Mouse (Mus musculus): Measurements from ENCODE around the gene Rmdn2.

Rmdn2 gene

GRCm38 (mm10) chr17:79611545-79611944 is at the start of gene Rmdn2:
TSS of gene Rmdn2 (plus strand) at chr17:79611863.
- no peak for DNase-seq (ENCODE audit: low read depth)

DNA sequence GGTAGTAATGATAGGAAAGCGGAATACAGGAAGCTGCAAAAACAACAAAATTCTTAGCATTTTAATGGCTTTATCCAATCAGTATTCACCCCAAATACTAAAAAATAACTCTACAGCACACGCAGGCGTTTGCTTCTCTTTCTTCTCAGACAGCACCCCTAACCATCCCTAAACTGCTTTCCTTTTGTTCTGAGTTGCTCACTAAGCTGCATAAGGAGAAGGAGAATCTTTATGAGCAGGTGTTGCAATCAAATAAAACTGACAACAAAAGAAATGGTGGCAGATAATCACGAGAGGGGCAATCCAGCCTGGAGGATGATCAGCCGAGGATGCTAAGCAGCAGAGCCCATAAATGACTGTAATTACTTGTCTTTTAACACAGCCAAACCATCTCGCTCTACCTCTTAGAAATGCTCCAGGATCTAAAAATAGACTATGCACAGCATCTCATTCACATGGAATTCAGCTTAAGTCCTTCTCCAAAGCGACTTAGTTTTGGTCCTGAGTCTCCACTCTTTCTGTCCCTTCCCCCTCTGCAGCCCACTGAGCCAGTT is 48.5 kb upstream of the Rmdn2 start:
- DNase-seq (ENCODE audit: low read depth) = no peak

- no peak for DNase-seq (ENCODE audit: low read depth)
Observed at GRCm38 (mm10) chr17:79563721-79564120, 47.9 kb upstream of the Rmdn2 start.

GRCm38 (mm10) chr17:79565241-79565961 is 46.3 kb upstream of the Rmdn2 start:
- no peak for DNase-seq (ENCODE audit: low read depth)

- DNase-seq (ENCODE audit: low read depth) = peak; percentile 11
Observed at GRCm38 (mm10) chr17:79568401-79568800, 43.3 kb upstream of the Rmdn2 start.

- no peak for DNase-seq (ENCODE audit: low read depth)
Observed at GRCm38 (mm10) chr17:79578328-79578727, 33.3 kb upstream of the Rmdn2 start.

- peak; percentile 77 for DNase-seq (ENCODE audit: low read depth)
Observed at GRCm38 (mm10) chr17:79580264-79580920, 31.3 kb upstream of the Rmdn2 start.

- peak; percentile 5 for DNase-seq (ENCODE audit: low read depth)
Observed at GRCm38 (mm10) chr17:79583466-79583865, 28.2 kb upstream of the Rmdn2 start.

GRCm38 (mm10) chr17:79584246-79584800 is 27.3 kb upstream of the Rmdn2 start:
- no peak for DNase-seq (ENCODE audit: low read depth)

- DNase-seq (ENCODE audit: low read depth) = no peak
Observed at GRCm38 (mm10) chr17:79589913-79590312, 21.8 kb upstream of the Rmdn2 start.

DNA sequence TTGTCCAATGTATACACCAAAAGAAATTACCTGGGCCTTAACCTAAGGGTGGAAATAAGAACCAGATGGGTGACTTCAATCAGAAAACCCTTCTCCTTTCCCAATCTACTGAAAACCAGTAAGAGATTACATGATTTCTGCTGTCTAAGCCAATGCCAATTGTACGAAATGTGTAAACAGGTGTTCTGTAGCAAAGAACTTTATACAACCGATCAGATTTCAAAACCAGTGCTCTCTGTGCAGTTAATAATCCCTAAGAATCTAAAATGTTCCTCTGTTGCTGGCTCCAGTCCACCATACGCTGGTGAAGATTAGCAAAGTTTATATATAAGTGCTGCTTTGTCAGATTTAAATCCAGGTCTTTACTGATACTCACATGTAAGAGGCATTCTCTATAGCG is 15.7 kb upstream of the Rmdn2 start:
- DNase-seq (ENCODE audit: low read depth) = no peak

GRCm38 (mm10) chr17:79598151-79598550 is 13.5 kb upstream of the Rmdn2 start:
- no peak for DNase-seq (ENCODE audit: low read depth)

DNA sequence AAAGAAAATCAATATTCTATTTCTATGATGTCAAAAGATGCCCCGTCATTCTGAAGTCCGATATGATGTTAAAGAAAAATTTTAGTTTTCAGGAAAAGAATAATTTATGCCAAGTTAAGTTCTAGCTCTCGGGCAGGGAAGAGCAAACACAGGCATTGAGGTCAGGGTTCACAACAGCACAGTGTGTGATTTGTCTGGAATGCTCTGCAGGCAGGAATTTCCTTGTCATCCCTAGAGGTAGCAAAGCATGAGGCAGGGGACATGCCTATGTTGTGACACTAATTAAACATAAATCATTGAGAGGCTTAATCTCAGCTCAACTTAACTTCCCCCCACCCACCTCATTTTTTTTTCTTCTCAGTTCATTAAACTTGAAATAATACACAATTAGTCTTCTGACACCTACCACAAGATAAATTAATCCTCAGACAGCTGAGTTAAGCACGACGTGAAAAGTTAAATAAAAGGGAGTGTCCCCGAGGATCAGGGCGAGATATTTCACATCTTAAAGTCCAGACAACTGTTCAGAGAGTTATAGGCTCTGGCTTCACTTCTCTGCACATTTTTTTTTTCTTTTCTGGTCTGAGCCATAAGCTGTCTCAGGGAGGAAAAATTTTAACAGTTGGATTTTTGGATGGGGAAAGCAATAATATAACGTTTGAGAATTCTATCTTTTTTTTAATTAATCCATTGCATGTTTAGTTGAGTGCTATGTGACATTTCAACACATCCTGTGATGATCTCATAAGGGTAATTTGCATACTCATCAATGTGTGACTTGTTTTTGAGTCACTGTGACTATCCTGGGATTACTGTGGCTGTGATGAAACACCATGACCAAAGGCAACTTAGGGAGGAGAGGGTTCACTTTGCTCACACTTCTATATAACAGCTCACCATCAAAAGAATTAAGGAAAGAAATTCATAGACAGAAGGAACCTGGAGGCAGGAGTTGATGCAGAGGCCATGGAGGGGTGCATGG is 12.8 kb upstream of the Rmdn2 start:
- no peak for DNase-seq (ENCODE audit: low read depth)

GRCm38 (mm10) chr17:79600108-79600507 is 11.6 kb upstream of the Rmdn2 start:
- DNase-seq (ENCODE audit: low read depth) = no peak

- no peak for DNase-seq (ENCODE audit: low read depth)
Observed at GRCm38 (mm10) chr17:79602381-79602780, 9.3 kb upstream of the Rmdn2 start.

GRCm38 (mm10) chr17:79603427-79603826 is 8.2 kb upstream of the Rmdn2 start:
- DNase-seq (ENCODE audit: low read depth) = no peak

DNA sequence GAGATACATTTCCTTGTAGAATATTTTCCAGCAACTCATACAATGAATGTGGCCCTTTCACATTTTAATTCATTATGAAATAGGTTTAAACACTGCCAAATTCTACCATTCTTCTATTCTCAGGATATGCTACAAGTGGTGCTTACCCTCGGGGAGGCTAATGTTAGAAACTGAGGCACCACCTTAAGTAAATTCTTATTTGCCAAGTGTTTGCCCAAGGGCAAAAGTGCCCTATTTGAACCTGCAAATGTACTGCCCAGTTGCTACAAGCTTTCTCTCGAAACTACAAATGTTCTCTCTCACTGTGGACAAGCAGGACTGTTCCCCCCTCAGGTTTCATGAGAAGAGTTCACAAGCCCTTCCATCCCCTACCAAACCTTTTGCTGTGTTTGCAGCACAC is 5.9 kb upstream of the Rmdn2 start:
- no peak for DNase-seq (ENCODE audit: low read depth)

GRCm38 (mm10) chr17:79609697-79610096 is 2.0 kb upstream of the Rmdn2 start:
- no peak for DNase-seq (ENCODE audit: low read depth)

GRCm38 (mm10) chr17:79610163-79610755 is 1.4 kb upstream of the Rmdn2 start:
- DNase-seq (ENCODE audit: low read depth) = no peak

DNA sequence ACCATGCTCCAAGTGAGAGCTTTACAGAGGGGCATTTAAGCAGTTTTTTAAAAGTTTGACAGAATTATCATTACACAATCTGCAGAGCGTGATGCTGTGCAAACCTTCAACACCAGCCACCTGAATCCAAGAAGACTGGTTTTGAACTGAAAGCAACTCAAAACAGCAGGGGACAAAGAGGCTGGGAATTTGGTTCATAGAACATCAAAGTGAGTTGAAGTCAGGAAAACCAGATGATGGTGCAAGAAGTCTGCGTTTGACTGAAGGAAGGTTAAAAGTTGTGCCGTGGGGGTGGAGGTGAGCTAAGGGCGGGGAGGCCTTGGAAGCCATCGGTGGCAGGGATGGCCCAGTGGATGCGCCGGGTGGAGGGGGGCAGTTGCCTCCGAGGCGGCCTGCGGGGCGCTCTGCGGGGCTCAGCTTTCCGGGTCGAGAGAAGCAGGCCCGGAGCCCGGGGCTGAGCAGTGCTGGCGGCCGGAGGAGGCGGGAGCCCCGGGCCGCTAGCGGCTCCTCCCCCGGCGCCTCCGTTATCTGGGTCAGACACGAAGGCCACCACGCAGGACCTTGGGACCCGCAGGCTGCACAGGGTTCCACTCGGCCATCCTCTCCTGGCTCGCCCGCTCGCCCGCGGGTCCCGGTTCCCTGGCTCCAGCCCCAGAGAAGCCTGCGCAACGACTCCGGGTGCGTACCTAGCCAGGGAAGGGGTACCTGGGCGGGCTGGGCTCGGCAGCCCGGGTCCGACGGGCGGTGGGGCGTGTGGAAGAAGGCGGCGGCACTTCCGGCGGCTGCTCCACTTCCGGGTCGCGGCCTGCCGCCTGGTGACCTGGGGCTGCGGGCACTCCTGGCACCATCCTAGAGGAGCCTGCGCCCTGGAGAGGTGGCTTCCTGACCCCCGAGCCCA is 3.3 kb downstream of the Rmdn2 start:
- DNase-seq (ENCODE audit: low read depth) = peak; percentile 66

Data from naive thymus-derived CD4-positive, alpha-beta T cell, adult 2 months (primary cell).